Mouse (Mus musculus) embryonic fibroblast, embryonic 13.5 days (primary cell): ENCODE data around the gene Slc38a1. TPM values are rescaled to one million over a fixed set of nuclear protein-coding genes. Genes with fewer than 3 reads are reported as not detected.
A peak's percentile ranks its signal among the peaks of the same experiment; 100 is the strongest.

Source experiments
- H3K27ac ChIP-seq: 2 replicates; pipeline ENCODE4 v1.5.1; 2012; ENCODE audit warnings: low read length, control low read depth, inconsistent platforms; ENCODE audit not compliant: insufficient read depth
- H3K4me1 ChIP-seq: 2 replicates; pipeline ENCODE4 v1.6.1; 2011; ENCODE audit warnings: low read length; ENCODE audit not compliant: control insufficient read depth, insufficient read depth
- H3K4me3 ChIP-seq: 2 replicates; pipeline ENCODE4 v1.5.1; 2011; ENCODE audit warnings: mild to moderate bottlenecking, control low read depth, low read length; ENCODE audit not compliant: insufficient read depth
- CTCF ChIP-seq: IDR thresholded peaks from 2 replicates; pipeline ENCODE4 v1.5.1; 2011; ENCODE audit warnings: mild to moderate bottlenecking, control low read depth, low read length, moderate library complexity, borderline replicate concordance; ENCODE audit not compliant: insufficient read depth
- POLR2A ChIP-seq: IDR thresholded peaks from 2 replicates; pipeline ENCODE4 v1.6.1; 2011; ENCODE audit warnings: low read depth, mild to moderate bottlenecking, control low read depth, low read length, moderate library complexity
- polyA plus RNA-seq: library from polyadenylated mRNA; stranded (reverse); fragments of >200 nt; gene quantifications from 2 replicates; pipeline ENCODE4 v1.2.4, GENCODE M21; 2011; ENCODE audit warnings: low read depth; ENCODE audit not compliant: missing spikeins, insufficient read length

The Slc38a1 gene
- polyA plus RNA-seq, 1 experiment, result 74.6 TPM

DNA sequence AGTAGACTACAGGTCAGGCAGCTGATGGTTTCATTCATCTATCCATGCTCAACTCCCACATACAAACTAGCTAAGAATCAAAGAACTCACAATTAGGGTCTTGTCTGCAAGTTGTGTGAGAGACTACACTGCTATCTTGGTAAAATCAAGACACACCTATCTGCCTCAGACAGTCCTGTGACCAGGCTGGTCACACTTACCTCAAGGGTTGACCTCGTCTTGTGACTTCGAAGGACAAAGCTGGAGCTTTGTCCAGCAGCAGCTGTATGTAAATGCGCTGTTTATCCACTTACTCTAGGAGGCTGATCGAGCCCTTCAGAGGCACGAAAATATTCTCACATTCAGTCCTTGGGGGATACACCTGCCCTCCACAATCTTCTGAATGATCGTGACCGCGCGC is 45.6 kb downstream of the Slc38a1 start:
- no peaks in the 10 kb centered on the region for H3K4me1 ChIP-seq
- no peak overlapping the region for H3K27ac ChIP-seq
- no peak overlapping the region for H3K4me3 ChIP-seq
- no peak for TF ChIP-seq POLR2A
- no peak for TF ChIP-seq CTCF

DNA sequence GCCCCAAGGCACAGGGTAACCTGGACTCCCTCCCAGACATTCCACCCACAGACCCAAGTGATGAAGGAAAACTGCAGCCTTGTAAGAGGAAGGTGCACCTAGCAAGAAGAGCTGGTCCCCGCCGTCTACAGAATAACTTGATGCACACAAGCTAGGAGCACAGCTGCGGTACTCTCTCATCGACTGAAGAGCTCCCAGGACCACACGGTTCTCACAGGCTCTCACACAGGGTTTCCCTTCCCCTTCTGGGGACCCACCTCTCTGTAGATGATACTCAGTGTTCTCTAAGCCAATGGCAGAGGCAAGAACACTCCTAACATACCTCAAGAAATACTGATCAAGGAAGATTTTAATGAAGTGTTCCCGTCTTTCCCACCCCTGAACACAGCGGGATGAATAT is 48.4 kb downstream of the Slc38a1 start:
- TF ChIP-seq CTCF (no peak), POLR2A (no peak)
- Histone ChIP-seq H3K27ac (no peak overlapping the region), H3K4me1 (0 out of 2 replicates have a peak, but pooled peaks cover 2% of the 10 kb centered on the region), H3K4me3 (no peak overlapping the region)

DNA sequence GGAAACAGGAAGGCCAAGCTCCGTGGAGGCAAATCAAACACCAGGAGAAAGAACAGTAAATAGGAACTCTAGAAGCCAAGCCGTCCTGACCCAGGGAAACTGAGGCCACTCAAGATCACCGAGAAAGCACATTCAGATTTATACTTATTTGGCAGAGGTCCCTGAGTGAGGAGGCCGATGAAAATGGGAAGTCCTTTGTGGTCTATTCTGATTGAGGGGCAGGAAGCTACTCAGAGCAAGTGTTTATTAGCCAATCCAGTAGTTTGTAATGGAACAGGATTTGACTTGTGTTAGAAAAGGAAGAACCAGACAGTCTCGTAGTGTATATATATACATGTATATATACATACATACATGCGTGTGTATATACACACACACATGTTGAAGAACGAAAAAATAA is 48.8 kb downstream of the Slc38a1 start:
- TF ChIP-seq CTCF (no peak), POLR2A (no peak)
- Histone ChIP-seq H3K27ac (no peak overlapping the region), H3K4me1 (0 out of 2 replicates have a peak, but pooled peaks cover 2% of the 10 kb centered on the region), H3K4me3 (no peak overlapping the region)

GRCm38 (mm10) chr15:96593457-96593856 is 49.3 kb downstream of the Slc38a1 start:
- TF ChIP-seq CTCF (no peak), POLR2A (no peak)
- Histone ChIP-seq H3K27ac (no peak overlapping the region), H3K4me1 (0 out of 2 replicates have a peak, but pooled peaks cover 2% of the 10 kb centered on the region), H3K4me3 (no peak overlapping the region)

DNA sequence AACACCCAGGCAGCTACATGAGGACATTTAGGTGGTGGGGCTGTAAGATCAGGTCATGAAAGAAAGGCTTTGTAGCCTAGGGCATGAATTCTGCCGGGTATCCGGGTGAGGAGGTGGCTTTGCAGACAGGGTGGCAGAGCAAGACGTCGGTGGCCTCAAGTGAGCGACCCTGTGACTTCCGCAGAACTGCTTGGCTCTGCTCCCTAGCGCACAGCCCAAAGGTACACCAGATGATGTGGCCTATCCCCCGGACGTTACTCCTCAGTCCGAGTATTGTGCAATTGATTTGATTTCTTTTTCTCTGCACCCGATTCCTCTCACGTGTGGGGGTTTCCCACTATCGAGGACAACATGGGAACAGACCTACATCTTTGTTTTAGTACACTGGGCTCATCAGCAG is 49.7 kb downstream of the Slc38a1 start:
- TF ChIP-seq POLR2A (no peak), CTCF (no peak)
- H3K4me1 ChIP-seq, result 0 out of 2 replicates have a peak, but pooled peaks cover 2% of the 10 kb centered on the region
- H3K4me3 ChIP-seq, result no peak overlapping the region
- no peak overlapping the region for H3K27ac ChIP-seq

DNA sequence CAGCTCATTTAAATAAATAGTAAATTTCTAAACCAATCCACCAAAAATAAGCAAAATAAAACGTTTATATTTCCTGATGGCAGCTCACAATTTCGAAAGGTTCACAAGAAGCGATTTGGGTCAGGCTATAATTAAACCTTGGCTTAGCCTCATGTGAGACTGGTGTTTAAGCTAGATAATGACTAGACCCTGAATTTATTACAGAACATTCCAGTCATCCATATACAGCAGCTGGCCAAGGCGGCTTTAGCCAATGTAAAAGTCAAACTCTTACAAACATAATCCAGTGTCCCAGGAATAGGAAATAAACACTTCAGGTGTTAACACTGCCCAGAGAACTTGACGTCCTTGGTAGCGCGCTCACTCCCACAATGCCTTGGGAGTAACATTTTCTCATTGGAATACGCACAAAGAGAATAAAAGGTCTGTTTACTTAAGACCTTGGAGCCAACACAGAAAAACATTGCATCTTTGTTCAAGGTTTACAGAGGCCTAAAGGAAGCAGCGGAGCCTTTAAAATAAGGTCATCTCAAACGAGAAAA is 50.8 kb downstream of the Slc38a1 start:
- 0 out of 2 replicates have a peak, but pooled peaks cover 2% of the 10 kb centered on the region for H3K4me1 ChIP-seq
- peak overlapping the region; percentile 35; the same call in 1 of the 2 replicates for H3K27ac ChIP-seq
- TF ChIP-seq CTCF (no peak), POLR2A (no peak)

GRCm38 (mm10) chr15:96588996-96589657 is 53.6 kb downstream of the Slc38a1 start:
- TF ChIP-seq POLR2A (no peak), CTCF (no peak)
- H3K27ac ChIP-seq, result no peak overlapping the region
- 0 out of 2 replicates have a peak, but pooled peaks cover 2% of the 10 kb centered on the region for H3K4me1 ChIP-seq
- H3K4me3 ChIP-seq, result no peak overlapping the region

More for the DNA sequence above, 50.8 kb downstream of the Slc38a1 start:
- H3K4me3 ChIP-seq, result no peak overlapping the region

- H3K4me3 ChIP-seq, result no peak overlapping the region
- 0 out of 2 replicates have a peak, but pooled peaks cover 2% of the 10 kb centered on the region for H3K4me1 ChIP-seq
- no peak overlapping the region for H3K27ac ChIP-seq
- TF ChIP-seq CTCF (no peak), POLR2A (no peak)
These were observed 54.7 kb downstream of the Slc38a1 start for GRCm38 (mm10) chr15:96587998-96588397.

DNA sequence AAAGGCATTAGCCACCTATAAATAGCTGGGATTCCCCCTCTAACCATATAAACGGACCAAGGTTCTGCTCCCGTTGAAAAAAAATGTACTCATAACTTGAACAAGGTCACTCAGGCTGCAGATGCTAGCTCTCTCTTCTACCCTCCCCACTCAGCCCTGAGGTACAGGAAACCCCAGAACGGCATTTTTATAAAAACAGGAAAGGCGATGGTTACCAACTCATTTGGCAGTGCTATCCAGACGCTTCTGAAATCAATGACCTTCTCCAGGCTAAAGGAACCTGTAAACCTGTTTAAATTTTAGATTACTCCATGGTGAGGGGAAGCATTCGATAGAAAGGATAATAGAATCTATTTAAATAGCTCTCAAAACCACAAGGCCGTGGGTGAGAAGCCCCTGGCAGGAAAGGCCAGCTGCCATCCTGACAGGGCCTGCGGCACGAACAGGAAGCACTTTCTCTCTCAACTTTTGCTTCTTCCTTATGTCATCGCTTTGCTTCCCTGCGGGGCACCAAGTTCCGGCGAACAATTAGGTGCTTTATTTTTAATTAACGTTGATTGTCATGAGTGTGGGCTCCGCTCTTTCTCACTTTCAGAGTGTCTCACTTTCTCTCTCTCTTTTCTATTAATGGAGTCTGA is 59.2 kb downstream of the Slc38a1 start:
- TF ChIP-seq POLR2A, result no peak
- TF ChIP-seq CTCF, result no peak
- Histone ChIP-seq H3K4me1 (no peaks in the 10 kb centered on the region), H3K27ac (no peak overlapping the region), H3K4me3 (no peak overlapping the region)

GRCm38 (mm10) chr15:96576998-96577397 is 65.7 kb downstream of the Slc38a1 start:
- TF ChIP-seq POLR2A (no peak), CTCF (no peak)
- no peaks in the 10 kb centered on the region for H3K4me1 ChIP-seq

More at GRCm38 (mm10) chr15:96576998-96577397, 65.7 kb downstream of the Slc38a1 start:
- no peak overlapping the region for H3K27ac ChIP-seq
- no peak overlapping the region for H3K4me3 ChIP-seq
